Mouse (Mus musculus): ENCODE measurements around the gene Lao1.
A peak's percentile ranks its signal among the peaks of the same experiment; 100 is the strongest.
"Not testable (repeated sequence)": the region's sequence is repeated elsewhere in the genome, so short reads cannot be mapped to it uniquely, and the experiment has no call there.

Gene Lao1

DNA sequence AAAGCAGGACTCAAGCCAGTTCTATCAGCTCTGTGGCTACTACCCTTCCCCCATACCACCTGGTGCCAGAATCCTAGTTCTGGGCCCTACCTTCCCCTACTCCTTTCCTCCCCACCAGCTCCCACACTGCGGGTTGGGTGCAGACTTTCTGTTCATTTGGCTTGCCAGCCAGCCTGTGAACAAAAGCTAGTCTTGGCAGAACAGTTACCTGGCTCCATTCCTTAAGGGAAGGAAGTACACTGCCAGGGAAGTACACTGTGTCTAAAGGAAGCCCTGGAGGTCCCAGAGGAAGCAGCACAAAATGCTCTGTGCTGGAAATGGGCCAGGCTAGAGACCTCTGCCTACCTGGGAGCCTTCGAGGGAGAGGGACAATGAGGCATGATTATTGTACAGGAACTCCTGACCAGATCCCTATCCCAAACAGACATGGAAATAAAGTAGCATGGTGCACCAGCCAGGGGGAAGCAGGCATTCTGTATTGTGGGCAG lies at the start of gene Lao1:
Gene Lao1 (plus strand): TSS at position 438 of the 488 bp plus-strand sequence.
- DNase-seq (ENCODE audit: low spot score in 2 of 2), result no peak

DNA sequence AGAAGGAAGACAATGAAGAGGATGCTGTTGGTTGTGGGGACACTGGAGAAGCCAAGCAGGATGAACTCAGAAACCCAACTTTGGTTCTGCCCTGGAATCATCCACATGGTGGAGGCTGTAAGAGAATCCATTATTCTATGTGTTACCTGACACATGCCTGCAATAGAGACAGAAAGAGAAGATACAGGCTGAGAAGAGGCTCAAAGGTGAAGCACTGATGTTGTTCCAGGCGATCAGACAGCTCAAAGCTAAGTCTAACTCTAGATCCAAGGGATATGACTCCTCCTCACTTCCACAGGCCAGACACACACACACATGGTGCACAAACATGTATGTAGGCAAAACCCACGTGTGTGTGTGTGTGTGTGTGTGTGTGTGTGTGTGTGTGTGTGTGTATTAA lies 44.0 kb upstream of the Lao1 start, which contains the start of gene Olfr1329:
Gene Olfr1329 (minus strand): TSS at position 101 of the 400 bp plus-strand sequence.
- not testable (repeated sequence) for DNase-seq (ENCODE audit: low spot score in 2 of 2)

- DNase-seq (ENCODE audit: low spot score in 2 of 2), result not testable (repeated sequence)
These were observed 30.1 kb upstream of the Lao1 start for GRCm38 (mm10) chr4:118931326-118931725.

GRCm38 (mm10) chr4:118938512-118938911 lies 22.9 kb upstream of the Lao1 start, which contains the start of gene Olfr1328:
TSS of gene Olfr1328 (minus strand) at chr4:118938612.
- no peak for DNase-seq (ENCODE audit: low spot score in 2 of 2)

DNA sequence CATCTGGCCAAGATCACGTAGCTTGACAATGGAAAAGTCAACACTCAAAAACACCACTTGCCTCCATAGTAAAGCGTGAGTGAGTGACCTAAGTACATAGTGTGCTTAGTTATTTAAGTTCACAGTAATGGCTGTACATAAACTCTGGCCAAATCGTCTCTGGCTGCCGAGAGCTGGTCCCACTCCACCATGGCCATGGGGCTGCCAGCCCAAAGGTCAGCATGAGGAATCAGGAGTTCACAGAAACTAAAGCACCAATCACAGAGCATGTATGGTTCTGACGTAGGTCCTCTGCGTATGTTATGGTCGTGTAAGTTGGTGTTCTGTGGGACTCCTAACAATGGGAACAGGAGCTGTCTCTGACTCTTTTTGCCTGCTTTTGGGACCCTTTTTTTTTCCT lies 2.6 kb upstream of the Lao1 start:
- no peak for DNase-seq (ENCODE audit: low spot score in 2 of 2)

- no peak for DNase-seq (ENCODE audit: low spot score in 2 of 2)
These were observed 6.3 kb downstream of the Lao1 start for GRCm38 (mm10) chr4:118967711-118968110.

DNA sequence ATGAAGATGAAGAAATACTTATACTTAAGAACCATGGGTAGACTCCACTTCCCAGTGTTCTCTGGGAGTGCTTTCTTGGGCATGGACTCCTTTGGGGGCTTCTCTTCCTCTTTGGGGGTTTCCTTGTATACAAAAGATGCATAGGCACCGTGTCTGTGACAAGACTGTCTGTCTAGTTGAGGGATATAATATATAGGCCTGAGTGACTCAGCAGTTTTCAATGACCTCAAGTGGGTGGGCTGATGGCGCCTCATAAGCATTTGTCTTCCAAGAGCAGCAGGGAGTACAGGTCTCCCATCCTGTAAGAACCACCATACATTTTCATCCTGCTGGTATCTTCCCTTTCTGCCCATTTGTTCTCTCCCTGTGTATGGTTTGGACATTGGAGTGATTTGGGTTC lies 11.9 kb downstream of the Lao1 start:
- no peak for DNase-seq (ENCODE audit: low spot score in 2 of 2)

GRCm38 (mm10) chr4:118985291-118985690 lies 23.9 kb downstream of the Lao1 start:
- no peak for DNase-seq (ENCODE audit: low spot score in 2 of 2)

GRCm38 (mm10) chr4:118988535-118988934 lies 27.2 kb downstream of the Lao1 start:
- DNase-seq (ENCODE audit: low spot score in 2 of 2), result no peak

DNA sequence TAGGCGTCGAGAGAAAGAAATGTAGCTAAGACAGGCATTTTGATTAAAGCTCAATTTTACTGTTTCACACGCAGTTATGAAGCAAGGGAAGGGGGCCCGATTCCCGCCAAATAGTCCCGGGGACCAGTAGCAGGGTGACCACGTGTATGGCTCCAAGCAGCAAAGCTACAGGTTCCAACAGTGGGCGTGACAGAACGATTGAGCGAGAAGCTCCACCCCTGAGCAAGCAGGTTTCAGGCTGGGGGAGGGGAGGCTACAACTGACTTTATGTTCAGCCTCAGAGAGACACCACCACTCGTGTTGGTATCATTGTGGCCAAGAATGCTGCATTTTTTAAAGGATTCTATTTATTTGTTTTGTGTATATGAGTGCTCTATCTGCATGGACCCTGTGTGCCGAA lies 28.0 kb downstream of the Lao1 start:
- DNase-seq (ENCODE audit: low spot score in 2 of 2), result no peak

- DNase-seq (ENCODE audit: low spot score in 2 of 2), result no peak
These were observed 30.4 kb downstream of the Lao1 start for GRCm38 (mm10) chr4:118991797-118992196.

DNA sequence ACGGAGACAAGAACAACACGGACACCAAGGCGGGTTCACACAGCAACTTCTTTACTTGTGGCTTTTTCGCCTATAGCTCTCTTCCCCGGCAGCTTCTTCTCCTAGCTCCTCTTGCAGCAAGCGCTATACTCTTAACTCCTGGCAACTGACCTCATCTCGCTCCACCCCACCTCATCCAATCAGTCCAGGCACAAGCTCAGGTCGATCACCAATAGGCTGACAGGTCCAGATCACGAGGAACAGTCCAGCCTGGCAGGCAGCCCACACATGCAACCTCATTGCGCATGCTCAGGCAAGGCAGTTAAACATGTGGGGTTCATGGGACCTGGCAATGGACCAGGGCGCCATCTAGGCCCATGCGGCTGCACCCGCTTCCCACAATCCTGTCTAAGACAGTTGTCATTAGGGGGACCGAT lies 35.8 kb downstream of the Lao1 start:
- DNase-seq (ENCODE audit: low spot score in 2 of 2), result no peak

- no peak for DNase-seq (ENCODE audit: low spot score in 2 of 2)
These were observed 38.5 kb downstream of the Lao1 start for GRCm38 (mm10) chr4:118999691-119000486.

DNA sequence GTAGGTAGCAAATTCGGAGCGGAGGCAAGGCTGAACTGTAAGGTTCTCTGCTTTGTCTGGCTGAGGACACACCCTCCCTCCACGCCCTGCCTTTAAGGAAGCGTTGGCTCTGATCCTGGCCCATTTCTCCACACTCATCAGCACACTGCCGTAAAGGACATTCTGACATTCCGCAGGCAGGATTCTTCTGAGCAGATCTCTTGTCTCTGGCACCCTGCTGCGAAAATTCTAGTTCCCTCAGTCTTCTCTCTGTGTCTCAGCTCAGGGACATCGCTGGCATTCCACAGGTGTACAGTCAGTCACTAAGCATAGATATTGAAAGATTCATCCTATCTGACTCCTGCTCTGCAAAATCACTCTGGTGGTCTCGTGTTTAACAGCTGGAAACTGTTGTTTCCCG lies 40.3 kb downstream of the Lao1 start:
- no peak for DNase-seq (ENCODE audit: low spot score in 2 of 2)

- no peak for DNase-seq (ENCODE audit: low spot score in 2 of 2)
These were observed 41.1 kb downstream of the Lao1 start for GRCm38 (mm10) chr4:119002512-119002911.

DNA sequence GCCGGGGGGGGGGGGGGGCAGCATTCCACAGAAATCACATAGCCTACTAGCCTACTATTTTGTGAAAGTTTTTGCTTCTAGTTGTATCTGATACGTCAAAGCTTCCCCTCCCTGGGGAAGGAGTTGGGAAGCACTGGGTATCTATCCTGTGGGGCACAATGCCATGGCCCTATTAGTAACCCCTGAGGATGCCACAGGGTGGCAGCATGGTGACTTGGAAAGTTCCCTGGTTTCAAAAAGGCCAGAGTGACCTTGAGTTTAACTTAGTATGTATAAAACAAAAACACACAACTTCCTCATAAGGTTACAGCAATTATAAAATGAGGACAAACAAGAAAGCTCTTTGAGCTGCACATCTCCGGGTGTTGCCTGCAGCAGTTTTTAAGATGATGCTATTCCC lies 42.8 kb downstream of the Lao1 start:
- DNase-seq (ENCODE audit: low spot score in 2 of 2), result no peak

DNA sequence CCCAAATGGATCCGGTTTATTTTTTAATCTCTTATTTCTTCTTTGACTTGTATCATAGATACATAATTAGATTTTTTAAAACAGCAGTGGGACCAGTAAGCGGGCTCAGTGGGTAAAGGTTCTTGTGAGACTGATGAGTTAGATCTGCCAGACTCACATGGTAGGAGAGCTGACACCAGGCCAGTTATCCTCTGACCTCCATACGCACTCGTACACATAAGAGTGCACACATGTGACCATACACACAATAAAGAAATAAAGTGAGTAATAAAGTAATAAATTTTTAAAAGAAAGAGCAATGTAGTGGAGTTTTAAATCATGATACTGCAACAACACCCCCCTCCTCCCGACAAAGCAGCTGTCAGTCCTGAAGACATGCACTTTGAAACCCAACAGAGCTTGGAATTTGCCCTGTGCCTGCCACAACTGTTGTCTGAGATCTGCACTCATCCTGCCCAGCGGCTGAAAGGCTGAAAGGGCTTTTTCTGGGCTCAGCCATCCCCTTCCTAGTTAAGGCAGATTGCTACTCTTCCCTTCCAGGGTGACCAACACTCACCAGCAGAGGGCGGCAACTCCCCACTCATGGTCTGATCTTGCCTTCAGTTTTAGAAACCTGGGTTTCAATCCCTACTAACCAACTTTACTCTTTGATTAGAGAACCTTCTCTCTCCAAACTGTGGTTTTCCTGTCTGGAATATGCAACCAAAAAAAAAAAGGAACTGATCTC lies 43.4 kb downstream of the Lao1 start:
- peak; percentile 92 to 95 for DNase-seq (ENCODE audit: low spot score in 2 of 2)

DNA sequence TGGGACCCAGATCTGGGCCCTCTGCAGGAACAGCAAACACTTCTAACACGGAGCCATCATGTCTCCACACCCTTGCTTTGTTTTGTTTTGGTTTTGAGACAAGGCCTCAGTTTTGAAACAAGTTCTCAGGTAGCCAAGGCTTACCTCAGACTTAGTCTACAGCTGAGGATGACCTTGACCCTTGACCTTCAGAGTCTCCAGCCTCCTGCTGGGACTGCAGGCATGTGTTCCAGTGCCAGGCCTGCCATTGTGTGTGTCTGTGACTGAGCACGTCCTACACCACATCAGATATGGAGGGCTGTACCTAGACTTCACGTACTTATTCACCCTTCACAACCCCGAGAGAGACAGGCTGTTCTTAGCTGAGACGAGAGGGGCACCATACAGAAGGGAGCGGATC lies 46.2 kb downstream of the Lao1 start:
- no peak for DNase-seq (ENCODE audit: low spot score in 2 of 2)

- no peak for DNase-seq (ENCODE audit: low spot score in 2 of 2)
These were observed 47.1 kb downstream of the Lao1 start for GRCm38 (mm10) chr4:119008476-119008875.

- DNase-seq (ENCODE audit: low spot score in 2 of 2), result no peak
These were observed 48.4 kb downstream of the Lao1 start for GRCm38 (mm10) chr4:119009814-119010213.

- DNase-seq (ENCODE audit: low spot score in 2 of 2), result no peak
These were observed 49.8 kb downstream of the Lao1 start for GRCm38 (mm10) chr4:119011050-119011680.

DNA sequence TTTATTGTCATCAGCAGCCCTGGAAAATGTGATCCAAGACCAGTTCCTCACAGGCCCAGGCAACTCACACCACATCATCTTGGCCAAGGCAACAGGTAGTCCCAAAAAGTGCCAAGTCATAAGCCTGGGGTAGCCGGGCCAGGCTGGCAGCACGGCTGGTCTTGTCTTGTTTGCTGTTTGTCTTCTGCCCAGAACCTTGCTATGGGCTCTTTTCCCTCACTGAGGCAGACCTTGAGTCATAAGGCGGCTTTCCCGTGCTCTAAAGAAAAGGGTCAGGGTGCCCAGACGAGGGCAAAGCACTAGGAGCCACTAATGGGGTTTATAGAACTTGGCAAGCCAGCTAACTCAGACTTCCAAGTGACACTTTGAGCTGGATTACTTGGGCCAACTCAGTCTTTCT lies 51.7 kb downstream of the Lao1 start:
- DNase-seq (ENCODE audit: low spot score in 2 of 2), result no peak
